Mouse (Mus musculus): Measurements from ENCODE around the gene 4931400O07Rik. TPM values are rescaled to one million over a fixed set of nuclear protein-coding genes. Genes with fewer than 3 reads are reported as not detected.

The 4931400O07Rik gene
- not detected in 2 replicates for polyA plus RNA-seq (2014; fragmentation: Nextera tagmentation; extraction: Ambion mirVana)

DNA sequence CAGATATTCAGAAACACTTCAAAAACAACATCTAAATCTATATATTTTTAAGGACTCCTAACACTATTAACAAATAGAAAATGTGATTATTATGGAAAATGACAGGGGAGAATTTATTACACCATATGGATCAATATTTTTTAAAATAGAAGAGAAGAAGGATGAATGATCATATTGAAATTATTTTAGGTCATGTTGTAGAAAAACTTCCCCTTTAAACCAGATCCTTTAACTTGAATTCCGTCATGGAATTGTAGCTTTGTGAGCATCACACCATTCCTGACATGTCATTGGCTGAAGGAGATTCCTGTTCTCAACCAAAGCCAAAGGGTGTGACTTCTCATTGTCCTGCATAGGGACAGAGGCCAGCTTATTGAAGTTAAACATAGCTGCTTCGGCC lies at the start of gene 4931400O07Rik:
Gene 4931400O07Rik, plus strand, starts transcription at position 301 of the 400 bp plus-strand sequence.
- no peak within 1 kb of the TSS for H3K4me2 ChIP-seq (ENCODE audit: low read depth, severe bottlenecking)
- H3K4me3 ChIP-seq (ENCODE audit: low read depth, low read length): no peak within 1 kb of the TSS
- H3K36me3 ChIP-seq (ENCODE audit: control insufficient read depth, insufficient read depth, low read length): no peaks in the 10 kb centered on the region
- H3K27ac ChIP-seq (replicated peaks; ENCODE audit: low read depth, low read length): no peak within 1 kb of the TSS
- H3K9me3 ChIP-seq (ENCODE audit: control insufficient read depth, low read length): no peaks in the 10 kb centered on the region
- H3K4me1 ChIP-seq (ENCODE audit: control insufficient read depth, insufficient read depth, low read length): no peaks in the 10 kb centered on the region
- H3K27me3 ChIP-seq (ENCODE audit: control insufficient read depth, insufficient read depth, low read length): no peaks in the 10 kb centered on the region
- DNase-seq (ENCODE audit: low spot score) (no peak), ATAC-seq (ENCODE audit: insufficient number of reproducible peaks, low FRiP score, low TSS enrichment, low read depth) (no peak)
- H3K9ac ChIP-seq (ENCODE audit: low read length): no peak within 1 kb of the TSS
- WGBS: 94% methylated on average over 2 of the region's 2 CpGs

Other genes starting within 250 kb of the 4931400O07Rik start
- 0.08 TPM in 1 of 2 replicates, not detected in the other for gene 4933402E13Rik, start 184.5 kb upstream of the 4931400O07Rik start, polyA plus RNA-seq (2014; fragmentation: Nextera tagmentation; extraction: Ambion mirVana)

Measured in limb, embryonic 11.5 days (tissue).